Mouse (Mus musculus): ENCODE measurements around the gene Nifk. TPM values are rescaled to one million over a fixed set of nuclear protein-coding genes. Genes with fewer than 3 reads are reported as not detected.

The Nifk gene
- polyA plus RNA-seq, 1 experiment from 2014 or later: 74.5 TPM

GRCm38 (mm10) chr1:118367970-118368369 lies 46.3 kb downstream of the Nifk start:
- H3K27ac ChIP-seq (replicated peaks; ENCODE audit: low read depth, low read length): no peak overlapping the region
- H3K9ac ChIP-seq (ENCODE audit: low read depth, low read length): no peak overlapping the region
- H3K4me3 ChIP-seq (ENCODE audit: low read depth, low read length): no peak overlapping the region
- WGBS: 96% methylated on average over 1 of the region's 1 CpGs
- DNase-seq (ENCODE audit: low spot score) (no peak), ATAC-seq (ENCODE audit: low read depth) (no peak)
- no peaks in the 10 kb centered on the region for H3K27me3 ChIP-seq (replicated peaks; ENCODE audit: control insufficient read depth, insufficient read depth, low read length)
- H3K4me1 ChIP-seq (ENCODE audit: control insufficient read depth, insufficient read depth, low read length): no peaks in the 10 kb centered on the region
- no peak overlapping the region for H3K4me2 ChIP-seq (ENCODE audit: low read depth, low read length)
- H3K36me3 ChIP-seq (ENCODE audit: control insufficient read depth, insufficient read depth, low read length): no peaks in the 10 kb centered on the region
- H3K9me3 ChIP-seq (ENCODE audit: control insufficient read depth, low read length): no peaks in the 10 kb centered on the region

- Histone ChIP-seq H3K27me3 (replicated peaks; ENCODE audit: control insufficient read depth, insufficient read depth, low read length) (no peaks in the 10 kb centered on the region), H3K9me3 (ENCODE audit: control insufficient read depth, low read length) (no peaks in the 10 kb centered on the region), H3K27ac (replicated peaks; ENCODE audit: low read depth, low read length) (no peak overlapping the region), H3K4me1 (ENCODE audit: control insufficient read depth, insufficient read depth, low read length) (no peaks in the 10 kb centered on the region), H3K9ac (ENCODE audit: low read depth, low read length) (no peak overlapping the region), H3K4me3 (ENCODE audit: low read depth, low read length) (no peak overlapping the region), H3K4me2 (ENCODE audit: low read depth, low read length) (no peak overlapping the region), H3K36me3 (ENCODE audit: control insufficient read depth, insufficient read depth, low read length) (no peaks in the 10 kb centered on the region)
- ATAC-seq (ENCODE audit: low read depth): no peak
- DNase-seq (ENCODE audit: low spot score): no peak
- 61% methylated on average over 3 of the region's 3 CpGs for whole genome bisulfite sequencing
These were observed 47.3 kb downstream of the Nifk start for GRCm38 (mm10) chr1:118368721-118369461.

GRCm38 (mm10) chr1:118377784-118378183 lies 56.1 kb downstream of the Nifk start:
- no peak for ATAC-seq (ENCODE audit: low read depth)
- H3K9ac ChIP-seq (ENCODE audit: low read depth, low read length): no peak overlapping the region
- no peaks in the 10 kb centered on the region for H3K27me3 ChIP-seq (replicated peaks; ENCODE audit: control insufficient read depth, insufficient read depth, low read length)
- H3K4me2 ChIP-seq (ENCODE audit: low read depth, low read length): no peak overlapping the region
- no peak overlapping the region for H3K27ac ChIP-seq (replicated peaks; ENCODE audit: low read depth, low read length)
- WGBS: 42% methylated on average over 5 of the region's 5 CpGs
- no peaks in the 10 kb centered on the region for H3K4me1 ChIP-seq (ENCODE audit: control insufficient read depth, insufficient read depth, low read length)
- no peak overlapping the region for H3K4me3 ChIP-seq (ENCODE audit: low read depth, low read length)
- no peaks in the 10 kb centered on the region for H3K36me3 ChIP-seq (ENCODE audit: control insufficient read depth, insufficient read depth, low read length)
- no peak for DNase-seq (ENCODE audit: low spot score)
- H3K9me3 ChIP-seq (ENCODE audit: control insufficient read depth, low read length): no peaks in the 10 kb centered on the region

GRCm38 (mm10) chr1:118380105-118380786 lies 58.6 kb downstream of the Nifk start:
- Histone ChIP-seq H3K4me1 (ENCODE audit: control insufficient read depth, insufficient read depth, low read length) (no peaks in the 10 kb centered on the region), H3K9ac (ENCODE audit: low read depth, low read length) (no peak overlapping the region), H3K4me2 (ENCODE audit: low read depth, low read length) (no peak overlapping the region), H3K27me3 (replicated peaks; ENCODE audit: control insufficient read depth, insufficient read depth, low read length) (no peaks in the 10 kb centered on the region), H3K4me3 (ENCODE audit: low read depth, low read length) (no peak overlapping the region), H3K36me3 (ENCODE audit: control insufficient read depth, insufficient read depth, low read length) (no peaks in the 10 kb centered on the region), H3K27ac (replicated peaks; ENCODE audit: low read depth, low read length) (no peak overlapping the region), H3K9me3 (ENCODE audit: control insufficient read depth, low read length) (no peaks in the 10 kb centered on the region)
- ATAC-seq (ENCODE audit: low read depth) (no peak), DNase-seq (ENCODE audit: low spot score) (no peak)
- 60% methylated on average over 8 of the region's 8 CpGs for WGBS

Other genes with a start within 250 kb of the Nifk start
- 0.07 and 0.31 TPM in 2 replicates for gene Gm29106, start 145.3 kb upstream of the Nifk start, polyA plus RNA-seq (2014; fragmentation: Nextera tagmentation; extraction: Ambion mirVana)
- gene Tsn, start 10.1 kb upstream of the Nifk start, polyA plus RNA-seq (2014; fragmentation: Nextera tagmentation; extraction: Ambion mirVana): 252 and 282 TPM in 2 replicates
- 40.3 and 48.6 TPM in 2 replicates for gene Clasp1, start 67.2 kb downstream of the Nifk start, polyA plus RNA-seq (2014; fragmentation: Nextera tagmentation; extraction: Ambion mirVana)

Data from embryonic facial prominence, embryonic 14.5 days (tissue).